Comparison of ENCODE assay signal across 10 mouse cellular contexts in genomic region chr3:116388808-116389207, GRCm38 (mm10). TPM values are rescaled to one million over a fixed set of nuclear protein-coding genes. Genes with fewer than 3 reads are reported as not detected.
DNase-seq lines count a peak whose midpoint lies in the region; ATAC-seq lines count a peak whose summit lies in the region.
"Had no signal": no experiment of that assay in that cellular context is flagged by ENCODE, and none has a peak within 500 bp of the region (broad histone marks: within the 10 kb centered on the region; RNA-seq: fewer than 3 reads in every experiment).

No protein-coding gene starts in this region.

- no peak overlapping the region for H3K4me2 ChIP-seq in stomach, embryonic 16.5 days (ENCODE audit: low read depth, low read length)
- H3K4me2 ChIP-seq in hindbrain, embryonic 14.5 days (replicated peaks): no peak overlapping the region

- ATAC-seq in common myeloid progenitor, adult 5-6 weeks (replicated peaks; ENCODE audit: low read depth, poor library complexity, severe bottlenecking): peak; percentile 81
- ATAC-seq in stomach, embryonic 16.5 days (ENCODE audit: insufficient read depth, low FRiP score): peak; percentile 74; the same call in 1 of the 2 replicates
- no peak for ATAC-seq in hindbrain, embryonic 14.5 days (ENCODE audit: low FRiP score)

- H3K4me1 ChIP-seq in stomach, embryonic 16.5 days (ENCODE audit: control insufficient read depth, insufficient read depth, low read length): peaks cover 9% of the 10 kb centered on the region; the same call in 1 of the 2 replicates
- H3K4me1 ChIP-seq in hindbrain, embryonic 14.5 days (replicated peaks; ENCODE audit: control insufficient read depth, insufficient read depth, low read length): no peaks in the 10 kb centered on the region

- H3K4me3 ChIP-seq in stomach, embryonic 16.5 days (replicated peaks; ENCODE audit: low read length): no peak overlapping the region
- H3K4me3 ChIP-seq in hindbrain, embryonic 14.5 days (replicated peaks; ENCODE audit: low read length): no peak overlapping the region
- H3K4me3 ChIP-seq: layer of hippocampus, adult 2 months had no signal

- no peaks in the 10 kb centered on the region for H3K9me3 ChIP-seq in stomach, embryonic 16.5 days (replicated peaks; ENCODE audit: control insufficient read depth, low read length)
- H3K9me3 ChIP-seq in hindbrain, embryonic 14.5 days (ENCODE audit: control insufficient read depth, low read length): no peaks in the 10 kb centered on the region

- DNase-seq in lung, postnatal 10 days: peak; percentile 14
- no peak for DNase-seq in lung, postnatal 36 days
- peak; percentile 88 for DNase-seq in liver
- no peak for DNase-seq in hindbrain, embryonic 14.5 days (ENCODE audit: low spot score)
- no peak for DNase-seq in gastrocnemius, postnatal 4 days (ENCODE audit: low spot score in 2 of 2)
- DNase-seq: cerebellum, postnatal 36 days; thymus, postnatal 4 days had no signal

- peak overlapping the region; percentile 33; the same call in 1 of the 2 replicates for H3K27ac ChIP-seq in stomach, embryonic 16.5 days (ENCODE audit: low read length)
- H3K27ac ChIP-seq in hindbrain, embryonic 14.5 days: no peak overlapping the region
- H3K27ac ChIP-seq: layer of hippocampus, adult 2 months had no signal

- no peak overlapping the region for H3K9ac ChIP-seq in stomach, embryonic 16.5 days (ENCODE audit: low read length)
- no peak overlapping the region for H3K9ac ChIP-seq in hindbrain, embryonic 14.5 days

- no peaks in the 10 kb centered on the region for H3K27me3 ChIP-seq in stomach, embryonic 16.5 days (ENCODE audit: control insufficient read depth, insufficient read depth, low read length)
- no peaks in the 10 kb centered on the region for H3K27me3 ChIP-seq in hindbrain, embryonic 14.5 days (ENCODE audit: control insufficient read depth, insufficient read depth, low read length)

- no peaks in the 10 kb centered on the region for H3K36me3 ChIP-seq in stomach, embryonic 16.5 days (ENCODE audit: control insufficient read depth, insufficient read depth, low read length)
- no peaks in the 10 kb centered on the region for H3K36me3 ChIP-seq in hindbrain, embryonic 14.5 days (replicated peaks; ENCODE audit: control insufficient read depth, insufficient read depth)

- 42% methylated on average over 11 of the region's 11 CpGs for WGBS in stomach, embryonic 16.5 days
- 84% methylated on average over 11 of the region's 11 CpGs for WGBS in hindbrain, embryonic 14.5 days

RNA-seq across cellular contexts. Expression of gene Cdc14a, which starts 35.0 kb away (rescaled TPM):
- 21.9 and 34.1 TPM in 2 replicates for total RNA-seq in common myeloid progenitor, adult 5-6 weeks (2017)
- polyA plus RNA-seq in stomach, embryonic 16.5 days (2015; fragmentation: Nextera tagmentation; extraction: Ambion mirVana): 8.7 and 9.2 TPM in 2 replicates
- 4.1 TPM in 2 replicates for polyA plus RNA-seq in hindbrain, embryonic 14.5 days (2014; fragmentation: Nextera tagmentation; extraction: Ambion mirVana)
- total RNA-seq in gastrocnemius, postnatal 4 days (2021): 10 to 100 TPM; 11.8 to 15.8 TPM

Comparison
In these comparisons a context has a peak if more than half of its experiments do, and no peak if none do; other contexts are left out.
1. DNase-seq: peak in lung, postnatal 10 days (single experiment) and liver (single experiment); none in lung, postnatal 36 days (single experiment), hindbrain, embryonic 14.5 days (single experiment) and gastrocnemius, postnatal 4 days (0 of 2).